Mouse (Mus musculus) adrenal gland, adult 18-20 months (tissue): ENCODE measurements around the gene Slc39a13. TPM values are rescaled to one million over a fixed set of nuclear protein-coding genes. Genes with fewer than 3 reads are reported as not detected.
A peak's percentile ranks its signal among the peaks of the same experiment; 100 is the strongest.
"Not testable (repeated sequence)": the region's sequence is repeated elsewhere in the genome, so short reads cannot be mapped to it uniquely, and the experiment has no call there.

Experiments used
- DNase-seq, 2 experiments: peaks; one replicate each; pipeline ENCODE4 v3.0.0; 2021 to 2022; ENCODE audit warnings: low spot score in 2 of 2
- long read RNA-seq, 2 experiments: library from polyadenylated mRNA; stranded (forward); transcript quantifications; one replicate each; pipeline ENCODE4 v2.0.0; 2021
- total RNA-seq, 2 experiments: library from RNA; stranded (reverse); gene quantifications; 1 replicate in 1 of 2; 2 replicates in 1 of 2; pipeline ENCODE4 v1.2.3; 2021

The Slc39a13 gene
- total RNA-seq, result 10 to 100 TPM; 25.1 to 30.4 TPM
- long read RNA-seq, experiment 1, transcript Slc39a13-201 (10 exons, 2,469 nt), result major isoform, 21 of 40 reads
- long read RNA-seq, experiment 1, partial matches to known transcripts, result 2 of 40 reads
- long read RNA-seq, experiment 1, other reads (novel, unspliced or antisense), result 14 of 40 reads
- long read RNA-seq, experiment 2, transcript Slc39a13-201 (10 exons, 2,469 nt), result major isoform, 15 of 35 reads
- long read RNA-seq, experiment 2, partial matches to known transcripts, result 2 of 35 reads
- long read RNA-seq, experiment 2, other reads (novel, unspliced or antisense), result 15 of 35 reads

DNA sequence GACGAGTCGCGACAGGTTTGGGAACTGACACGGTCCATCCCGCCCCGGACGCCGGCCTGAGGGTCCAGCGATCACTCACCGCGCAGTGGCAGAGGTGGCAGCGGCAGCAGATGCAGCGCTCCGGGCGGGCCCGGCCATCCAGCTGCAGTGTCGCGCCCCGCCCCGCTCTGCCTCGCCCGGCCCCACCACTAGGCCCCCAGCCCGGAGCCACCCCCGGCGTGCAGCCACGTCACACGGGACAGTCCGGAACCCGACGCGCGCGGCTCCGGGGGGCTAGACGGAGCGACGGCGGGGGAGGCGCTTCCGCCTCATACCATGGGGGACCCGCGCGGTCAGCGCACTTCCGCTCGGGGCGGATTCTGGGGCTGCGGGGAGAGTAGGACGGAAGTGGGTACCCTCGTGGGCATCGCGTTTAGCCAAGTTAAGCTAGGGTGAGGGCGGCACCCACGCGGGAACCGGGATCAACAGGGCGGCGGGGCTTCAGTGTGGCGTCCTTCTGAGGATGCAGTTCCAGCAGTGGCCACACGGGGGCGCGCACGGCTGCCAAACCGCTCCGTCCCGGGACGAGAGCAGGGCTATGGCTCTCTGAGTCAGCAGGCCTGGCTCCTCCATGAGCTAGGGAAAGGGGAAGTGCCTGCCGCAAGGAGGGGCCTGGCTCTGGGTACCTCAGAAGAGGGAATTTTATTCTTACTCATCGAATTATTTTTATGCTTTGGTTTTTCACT is at the start of gene Slc39a13:
Slc39a13 (minus strand) TSS at position 342 of the 725 bp plus-strand sequence.
- DNase-seq, result peak; percentile 98 to 99

GRCm38 (mm10) chr2:91119551-91119950 is 49.3 kb upstream of the Slc39a13 start:
- DNase-seq, result no peak

DNA sequence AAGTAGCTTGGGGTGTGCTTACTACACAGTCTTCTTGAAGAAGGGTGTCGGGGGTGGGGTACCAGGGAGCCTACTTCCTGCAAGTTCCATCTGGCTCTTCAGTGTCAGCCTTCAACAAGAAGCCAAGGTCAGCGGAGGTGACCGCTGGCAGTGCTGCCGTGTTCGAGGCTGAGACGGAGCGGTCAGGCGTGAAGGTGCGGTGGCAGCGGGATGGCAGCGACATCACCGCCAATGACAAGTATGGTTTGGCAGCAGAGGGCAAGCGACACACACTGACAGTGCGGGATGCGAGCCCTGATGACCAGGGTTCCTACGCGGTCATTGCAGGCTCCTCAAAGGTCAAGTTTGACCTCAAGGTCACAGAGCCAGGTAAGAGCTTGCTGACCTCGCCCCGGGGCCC is 48.8 kb upstream of the Slc39a13 start:
- DNase-seq, result no peak

GRCm38 (mm10) chr2:91118647-91119046 is 48.4 kb upstream of the Slc39a13 start:
- DNase-seq, result no peak

GRCm38 (mm10) chr2:91117585-91118275 is 47.5 kb upstream of the Slc39a13 start, which contains the start of gene Mybpc3:
Mybpc3 (plus strand) TSS chr2:91118144.
- no peak for DNase-seq

- no peak for DNase-seq
Observed at GRCm38 (mm10) chr2:91116842-91117241, 46.6 kb upstream of the Slc39a13 start.

DNA sequence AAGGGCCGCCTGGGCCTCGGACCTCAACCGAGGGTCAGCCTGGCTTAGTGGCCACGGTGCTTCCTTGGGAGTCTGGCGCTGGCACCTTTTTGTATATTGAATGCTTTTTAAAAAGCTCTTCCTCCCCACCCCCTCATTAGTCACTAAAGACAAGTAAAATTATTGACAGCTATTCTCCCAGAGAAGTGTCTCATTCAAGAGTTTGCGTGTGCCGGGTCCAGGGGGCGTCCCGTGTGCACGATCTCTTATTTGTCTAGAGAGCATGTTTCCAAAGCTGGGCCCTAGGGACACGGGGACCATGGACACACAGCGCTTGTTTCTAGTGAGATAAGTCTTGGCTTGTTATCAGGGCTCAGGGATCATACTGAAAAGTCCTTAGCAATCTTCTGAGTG is 45.4 kb upstream of the Slc39a13 start:
- DNase-seq, result no peak

DNA sequence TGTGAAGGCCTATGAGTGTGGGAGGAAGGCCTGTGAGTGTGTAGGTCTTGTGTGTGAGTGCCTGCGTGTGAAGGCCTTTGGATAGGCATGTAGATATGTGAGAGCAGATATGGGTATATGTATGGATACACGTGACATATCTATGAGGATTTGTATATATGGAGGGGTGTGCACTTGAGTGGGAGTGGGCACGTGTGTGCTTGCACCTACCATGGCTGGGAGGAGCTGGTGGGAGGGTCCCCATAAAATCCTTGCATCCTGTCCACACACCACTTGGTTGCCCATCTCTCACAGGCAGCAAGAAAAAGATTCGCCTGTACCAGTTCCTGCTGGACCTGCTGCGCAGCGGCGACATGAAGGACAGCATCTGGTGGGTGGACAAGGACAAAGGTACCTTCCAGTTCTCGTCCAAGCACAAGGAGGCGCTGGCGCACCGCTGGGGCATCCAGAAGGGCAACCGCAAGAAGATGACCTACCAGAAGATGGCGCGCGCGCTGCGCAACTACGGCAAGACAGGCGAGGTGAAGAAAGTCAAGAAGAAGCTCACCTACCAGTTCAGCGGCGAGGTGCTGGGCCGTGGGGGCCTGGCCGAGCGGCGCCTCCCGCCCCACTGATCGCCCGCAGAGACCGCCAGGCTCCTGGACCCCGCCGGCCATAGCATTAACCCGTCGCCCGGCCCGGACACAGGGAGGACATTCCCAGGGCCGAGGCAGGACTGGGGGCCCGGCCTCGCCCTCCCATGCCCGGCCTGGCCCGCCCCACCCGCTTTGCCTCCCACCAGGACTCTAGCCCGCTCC is 44.8 kb upstream of the Slc39a13 start:
- peak; percentile 98 for DNase-seq

GRCm38 (mm10) chr2:91113852-91114251 is 43.6 kb upstream of the Slc39a13 start:
- DNase-seq, result no peak

- no peak for DNase-seq
Observed at GRCm38 (mm10) chr2:91113334-91113733, 43.1 kb upstream of the Slc39a13 start.

DNA sequence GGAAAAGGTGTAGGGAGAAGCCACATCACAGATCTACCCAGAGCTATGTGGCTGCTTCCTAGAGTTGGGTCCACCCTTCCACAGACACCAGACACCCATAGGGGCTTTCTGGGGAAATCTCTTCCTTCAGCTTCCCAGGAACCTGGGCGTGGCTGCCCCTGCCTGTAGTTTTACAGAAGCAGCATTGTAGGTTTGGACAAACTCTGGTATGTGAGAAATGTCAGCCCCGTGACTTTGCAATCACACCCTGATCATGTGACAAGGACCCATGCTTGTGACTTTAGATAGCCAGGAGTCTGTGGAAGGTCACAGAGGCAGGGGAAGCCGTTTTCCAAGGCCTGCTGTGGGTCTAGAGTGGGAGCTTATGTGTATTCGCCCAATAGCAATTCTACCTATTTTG is 42.3 kb upstream of the Slc39a13 start:
- no peak for DNase-seq

DNA sequence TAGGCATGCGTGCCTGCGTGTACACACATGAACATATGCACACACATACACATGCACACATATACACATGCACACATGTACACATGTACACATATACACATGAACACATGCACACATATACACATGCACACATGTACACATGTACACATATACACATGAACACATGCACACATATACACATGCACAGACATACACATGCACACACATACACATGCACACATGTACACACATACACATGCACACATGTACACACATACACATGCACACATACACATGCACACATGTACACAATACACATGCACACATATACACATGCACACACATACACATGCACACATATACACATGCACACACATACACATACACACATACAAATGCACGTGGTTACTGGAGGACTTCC is 41.6 kb upstream of the Slc39a13 start:
- not testable (repeated sequence) for DNase-seq

DNA sequence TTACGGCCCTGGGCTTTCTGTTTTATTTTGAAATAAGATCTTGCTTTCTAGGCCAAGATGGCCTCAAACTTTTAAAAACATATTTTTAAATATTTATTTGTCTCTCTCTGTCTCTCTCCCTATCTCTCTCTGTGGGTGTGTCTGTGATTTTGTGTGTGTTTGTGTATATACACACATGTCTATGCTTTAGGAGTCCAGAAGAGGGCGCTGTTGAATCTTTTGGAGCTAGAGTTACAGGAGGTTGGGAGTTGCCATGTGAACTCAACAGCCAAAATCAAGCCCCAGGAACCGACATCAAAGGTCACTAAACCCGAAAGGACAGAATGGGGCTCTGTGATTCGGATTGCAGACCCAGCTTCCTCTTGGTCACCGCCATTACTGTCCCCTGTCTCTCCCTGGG is 40.2 kb upstream of the Slc39a13 start:
- DNase-seq, result no peak

DNA sequence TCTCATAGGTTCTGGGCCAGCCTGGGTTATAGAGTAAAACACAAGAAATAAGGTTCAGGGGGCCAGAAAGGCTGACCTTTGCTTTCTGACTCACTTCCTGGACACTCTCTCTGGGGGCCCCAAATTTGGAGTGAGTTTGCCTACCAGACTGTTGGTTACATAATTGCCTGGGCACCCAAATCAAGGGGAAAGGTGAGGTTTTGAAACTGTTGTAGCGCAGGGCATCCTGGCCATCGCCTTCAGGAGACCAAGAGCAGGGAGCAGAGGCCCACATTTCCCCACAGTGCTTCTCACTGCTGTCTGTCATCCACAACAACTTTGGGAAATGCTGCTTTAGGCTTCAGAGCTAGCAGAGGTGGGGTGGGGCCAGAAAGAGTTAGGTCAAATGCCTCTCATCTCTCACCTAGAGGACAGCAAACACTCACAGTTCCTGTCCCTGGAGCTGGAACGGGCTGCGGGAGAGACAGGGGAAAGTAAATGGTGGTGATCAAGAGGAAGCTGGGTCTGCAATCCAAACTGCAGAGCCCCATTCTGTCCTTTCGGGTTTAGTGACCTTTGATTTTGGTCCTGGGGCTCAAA is 39.7 kb upstream of the Slc39a13 start:
- DNase-seq, result no peak

DNA sequence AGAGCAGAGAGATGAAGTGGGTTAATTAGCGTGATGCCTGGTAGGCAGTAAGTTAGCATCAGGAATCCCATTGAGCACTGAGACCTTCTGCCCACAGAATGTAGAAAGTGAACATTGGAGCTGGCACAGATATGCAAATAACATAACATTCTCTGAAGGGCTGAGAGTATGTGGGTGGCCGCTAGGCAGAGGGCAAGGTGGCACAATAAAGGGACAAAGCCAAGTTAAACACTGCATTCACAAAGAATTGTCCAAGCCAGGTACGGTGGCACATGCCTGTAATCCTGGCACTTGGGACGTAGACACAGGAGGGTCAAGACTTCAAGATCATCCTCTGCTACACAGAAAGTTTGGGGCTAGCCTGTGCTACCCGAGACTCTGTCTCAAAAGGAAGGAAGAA is 39.0 kb upstream of the Slc39a13 start:
- DNase-seq, result no peak

DNA sequence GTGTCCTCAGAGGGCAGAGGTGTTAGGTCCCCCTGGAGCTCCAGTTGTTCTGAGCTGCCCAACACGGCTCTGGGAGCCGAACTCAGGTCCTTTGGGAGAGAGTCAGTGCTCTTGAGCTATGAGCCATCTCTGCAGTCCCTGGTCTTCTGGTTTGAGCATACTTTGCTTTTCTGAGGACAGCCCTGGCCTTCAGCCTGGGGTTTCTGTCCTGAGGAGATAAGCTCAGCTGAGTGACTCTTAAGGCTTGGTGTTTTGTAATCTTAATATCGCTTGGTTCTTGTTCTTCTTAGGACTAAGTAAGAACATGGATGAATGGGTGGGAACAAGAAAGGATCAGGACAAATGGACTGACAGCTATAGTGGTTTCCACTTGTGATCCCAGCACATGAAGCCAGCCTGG is 37.9 kb upstream of the Slc39a13 start:
- DNase-seq, result no peak

DNA sequence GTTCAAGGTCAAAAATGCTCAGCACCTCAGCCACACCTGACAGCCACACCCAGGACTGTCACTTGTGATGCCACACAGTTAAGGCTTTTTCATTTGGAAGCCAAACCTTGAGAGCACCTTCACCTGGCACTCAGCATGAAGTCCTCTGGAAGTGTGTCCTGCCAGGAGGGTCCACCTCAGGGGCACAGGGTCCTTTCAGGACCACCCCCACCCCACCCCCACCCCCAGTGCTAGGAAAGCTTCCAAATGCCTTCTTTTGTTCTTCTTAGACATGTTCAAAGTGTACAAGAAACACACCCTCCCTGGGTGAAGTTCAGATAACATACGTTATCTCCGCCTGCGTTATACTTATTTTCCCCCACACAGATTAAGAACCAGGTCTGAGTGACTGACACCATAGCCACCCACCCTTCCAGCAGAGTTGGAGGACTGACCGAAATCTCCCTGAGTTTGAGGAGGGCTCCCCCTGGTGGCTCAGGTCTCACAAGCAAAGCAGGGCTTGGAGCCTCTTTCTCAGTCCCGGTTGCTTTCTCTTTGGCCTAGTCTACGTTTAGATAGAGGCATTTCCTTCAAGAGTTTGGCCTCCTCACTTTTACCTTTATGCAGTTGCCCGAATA is 31.0 kb upstream of the Slc39a13 start:
- peak; percentile 88 to 94 for DNase-seq

GRCm38 (mm10) chr2:91098156-91098555 is 27.9 kb upstream of the Slc39a13 start:
- DNase-seq, result no peak

- no peak for DNase-seq
Observed at GRCm38 (mm10) chr2:91097015-91097414, 26.8 kb upstream of the Slc39a13 start.

GRCm38 (mm10) chr2:91096524-91096923 is 26.3 kb upstream of the Slc39a13 start:
- DNase-seq, result no peak
